Mouse (Mus musculus) ES-CJ7 (cell line): ENCODE results near the gene Smarcc2.

ENCODE experiments used
- DNase-seq: peaks from one replicate; pipeline ENCODE4 v3.0.0; 2011; ENCODE audit warnings: low read depth, low spot score

The Smarcc2 gene

DNA sequence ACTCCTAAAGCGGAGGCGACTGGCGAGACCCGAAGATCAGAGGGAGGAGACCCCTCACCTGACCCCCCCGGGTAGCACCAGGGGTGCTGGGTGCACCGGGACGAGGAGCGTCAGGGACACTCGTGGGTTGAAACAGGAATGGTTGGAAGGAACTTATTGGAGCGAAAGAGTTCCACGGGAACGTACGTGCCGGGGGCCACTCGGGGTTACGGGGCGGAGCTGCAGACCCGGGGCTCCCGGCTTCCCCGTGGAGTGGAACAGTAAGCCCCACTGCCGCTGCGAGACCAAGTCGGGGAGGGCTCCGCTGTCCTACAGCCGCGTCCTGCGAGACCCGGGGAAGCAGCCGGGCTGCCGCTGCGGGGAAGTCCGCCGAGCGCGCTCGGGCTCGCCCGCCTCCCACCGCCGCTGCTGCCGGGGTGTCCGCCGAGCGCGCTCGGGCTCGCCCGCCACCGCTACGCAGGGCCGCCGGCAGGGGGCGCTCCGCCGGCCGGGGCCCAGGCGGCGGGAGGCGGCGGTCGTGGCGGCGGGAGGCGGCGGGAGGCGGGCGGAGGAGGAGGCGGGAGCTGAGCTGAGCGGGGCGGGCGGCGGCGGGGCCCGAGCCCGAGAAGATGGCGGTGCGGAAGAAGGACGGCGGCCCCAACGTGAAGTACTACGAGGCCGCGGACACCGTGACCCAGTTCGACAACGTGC is at the start of gene Smarcc2:
TSS of gene Smarcc2 (plus strand) at position 530 of the 690 bp plus-strand sequence.
- DNase-seq = no peak

DNA sequence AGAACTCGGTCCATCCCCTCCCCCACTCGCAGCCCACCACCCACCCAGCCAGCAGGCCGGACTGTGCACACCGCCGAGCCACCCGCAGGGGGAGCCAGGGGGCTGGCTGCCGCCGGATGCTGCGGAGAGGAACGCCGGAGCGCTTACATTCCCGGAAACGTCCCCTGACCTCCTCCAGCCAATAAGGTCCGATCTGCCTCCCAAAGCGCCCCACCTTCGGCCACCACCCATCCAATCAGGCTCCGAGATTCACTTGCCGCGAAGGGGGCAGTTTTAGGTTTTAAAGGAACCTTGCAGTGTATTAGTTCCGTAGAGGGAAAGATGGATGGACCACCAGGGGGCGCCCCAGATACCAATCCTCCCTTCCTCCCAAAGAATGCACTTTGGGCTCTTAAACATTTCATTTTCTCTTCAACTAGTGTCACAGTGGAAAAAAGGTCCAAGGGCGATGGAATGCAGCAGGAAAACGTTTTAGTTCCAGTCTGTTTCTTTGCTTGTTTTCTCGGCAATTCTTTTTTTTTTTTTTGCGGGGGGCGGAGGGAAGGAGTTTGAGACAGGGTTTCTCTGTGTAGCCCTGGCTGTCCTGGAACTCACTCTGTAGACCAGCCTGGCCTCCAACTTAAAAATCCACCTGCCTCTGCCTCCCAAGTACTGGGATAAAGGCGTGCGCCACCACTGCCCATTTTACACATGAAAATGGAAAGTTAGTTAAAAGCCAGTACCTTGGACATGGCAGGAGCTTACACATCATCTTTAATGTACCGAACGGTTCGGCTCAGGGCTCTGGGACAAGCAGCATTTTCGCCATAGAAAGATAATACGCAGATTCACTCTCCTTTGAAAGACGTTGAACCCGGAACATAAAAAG is 49.1 kb upstream of the Smarcc2 start:
- DNase-seq = peak; percentile 98

DNA sequence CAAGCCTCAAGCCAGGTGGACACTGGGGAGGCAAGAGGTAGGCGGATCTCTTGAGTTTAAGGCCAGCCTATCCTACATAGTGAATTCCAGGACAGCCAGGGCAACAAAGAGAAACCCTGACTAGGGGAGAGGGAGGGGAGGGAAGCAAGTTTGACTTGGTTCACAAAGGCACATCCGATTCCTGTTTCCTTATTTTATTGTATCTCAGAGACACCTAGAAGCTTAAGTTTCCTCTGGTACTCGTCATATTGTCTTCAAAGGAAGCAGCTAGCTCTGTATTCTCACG is 48.5 kb upstream of the Smarcc2 start:
- peak; percentile 36 for DNase-seq

DNA sequence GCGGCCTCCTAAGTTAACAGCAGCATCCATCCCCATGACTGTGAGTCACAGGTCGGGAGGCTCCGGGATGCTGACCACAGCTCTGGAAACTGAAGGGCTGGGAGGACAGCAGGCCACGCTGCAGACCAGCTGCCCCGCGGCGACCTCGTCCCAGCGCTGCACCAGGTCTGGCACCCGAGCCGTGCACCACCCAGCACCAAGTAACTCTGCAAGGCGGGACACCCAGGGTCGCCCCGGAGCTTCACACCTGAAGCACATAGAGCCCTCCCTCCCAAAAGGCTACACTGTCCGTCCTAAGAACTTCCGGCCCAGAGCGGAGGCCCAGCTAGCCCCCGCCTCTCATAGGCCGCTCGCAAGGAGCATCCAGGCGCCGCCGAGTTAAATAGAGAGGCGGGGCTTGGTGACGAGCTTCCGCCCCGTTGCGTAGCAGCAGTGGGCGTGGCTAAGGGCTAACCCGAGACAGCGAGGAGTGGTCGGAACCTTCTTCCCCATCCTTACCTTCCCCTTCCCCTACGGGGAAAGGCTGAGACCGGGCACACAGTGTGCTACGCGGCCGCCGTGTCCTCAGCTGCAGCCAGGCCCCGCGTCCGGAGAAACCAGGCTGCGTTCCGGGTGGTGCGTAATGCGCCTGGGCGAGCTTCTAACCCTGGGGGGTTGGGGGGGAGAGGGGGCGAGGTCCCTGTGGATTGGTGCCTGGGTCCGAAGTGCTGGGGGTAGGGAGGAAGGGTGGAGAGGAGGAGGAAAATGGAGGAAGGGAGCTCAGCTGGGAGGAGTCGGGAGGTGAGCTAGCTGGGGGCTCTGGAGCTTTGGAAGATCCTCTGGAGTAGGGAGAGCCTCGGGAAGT is 47.6 kb upstream of the Smarcc2 start, which contains the start of the genes Nabp2 and Rnf41:
TSS of gene Nabp2 (minus strand) at position 282 of the 844 bp plus-strand sequence.
TSS of gene Rnf41 (plus strand) at position 447 of the 844 bp plus-strand sequence.
- peak; percentile 99 for DNase-seq

DNA sequence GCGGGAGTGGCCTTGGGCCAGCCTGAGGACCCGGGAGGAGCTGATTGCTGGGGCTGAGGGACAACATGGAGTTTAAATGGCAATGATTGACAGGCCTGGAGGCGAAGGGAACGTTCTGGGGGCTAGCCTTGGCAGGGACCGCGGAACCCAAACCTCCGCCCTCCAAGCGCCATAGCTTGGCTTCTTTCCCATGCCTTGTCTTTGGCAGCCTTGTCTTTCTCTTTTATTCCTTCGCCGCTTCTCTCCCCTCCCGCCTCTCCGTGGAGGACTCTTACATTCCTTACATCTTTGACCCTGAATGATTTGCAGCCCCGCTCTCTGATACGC is 47.0 kb upstream of the Smarcc2 start:
- no peak for DNase-seq

DNA sequence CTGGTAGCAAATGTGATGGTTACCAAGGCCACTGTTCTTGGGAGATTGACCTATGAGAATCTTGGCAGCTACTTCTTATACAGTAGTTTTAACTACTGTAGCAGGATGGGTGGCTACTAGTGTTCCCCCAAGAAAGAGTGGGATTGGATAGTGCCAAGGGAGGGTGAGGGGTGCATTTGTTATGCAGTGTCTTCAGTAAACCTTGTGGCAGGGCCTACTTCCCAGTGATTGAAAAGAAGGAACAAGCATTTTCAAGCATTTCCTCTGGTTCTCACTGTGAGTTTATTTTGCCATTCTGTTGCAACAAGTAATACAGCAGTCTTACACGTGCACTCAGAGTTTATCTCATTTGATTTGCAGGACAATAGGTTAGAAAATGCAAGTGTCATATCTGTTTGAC is 46.5 kb upstream of the Smarcc2 start:
- no peak for DNase-seq

DNA sequence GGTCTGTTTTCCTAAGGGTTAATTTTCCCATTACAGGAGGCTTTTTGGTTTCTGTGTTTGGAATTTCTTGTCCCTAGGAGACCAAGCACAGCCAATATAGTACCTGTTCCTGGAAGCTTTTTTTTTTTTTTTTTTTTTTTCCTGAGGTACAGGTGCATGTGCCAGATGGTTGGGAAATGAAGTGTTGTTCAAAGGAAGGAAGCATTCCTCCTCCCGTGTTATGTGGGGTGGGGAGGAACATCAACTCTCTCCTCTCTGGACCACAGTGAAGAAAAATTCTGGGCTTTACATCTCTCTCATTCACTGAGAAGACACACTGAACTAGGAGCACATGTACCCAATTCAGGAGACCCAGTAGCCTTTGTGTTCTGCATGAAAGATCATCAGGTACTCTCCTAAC is 46.0 kb upstream of the Smarcc2 start:
- no peak for DNase-seq

DNA sequence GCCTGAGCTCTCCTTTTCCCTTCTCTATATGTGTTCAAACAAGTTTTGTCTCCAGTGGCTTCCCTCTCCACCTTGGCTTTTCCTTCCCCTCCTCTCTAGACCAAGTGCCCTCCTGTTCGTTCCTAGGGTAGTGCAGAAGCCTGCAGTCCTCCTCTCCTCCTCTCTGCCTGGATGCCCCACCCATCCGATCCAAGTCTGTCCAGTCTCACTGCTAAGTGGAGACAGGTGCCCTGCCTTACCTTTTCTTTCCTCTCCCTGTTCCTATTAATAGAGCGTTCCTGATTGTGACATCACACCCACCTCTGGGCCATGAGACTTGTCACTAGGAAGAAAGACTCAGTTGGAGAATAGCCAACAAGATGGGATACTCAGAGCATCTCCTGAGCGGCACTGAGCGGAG is 44.2 kb upstream of the Smarcc2 start:
- no peak for DNase-seq

DNA sequence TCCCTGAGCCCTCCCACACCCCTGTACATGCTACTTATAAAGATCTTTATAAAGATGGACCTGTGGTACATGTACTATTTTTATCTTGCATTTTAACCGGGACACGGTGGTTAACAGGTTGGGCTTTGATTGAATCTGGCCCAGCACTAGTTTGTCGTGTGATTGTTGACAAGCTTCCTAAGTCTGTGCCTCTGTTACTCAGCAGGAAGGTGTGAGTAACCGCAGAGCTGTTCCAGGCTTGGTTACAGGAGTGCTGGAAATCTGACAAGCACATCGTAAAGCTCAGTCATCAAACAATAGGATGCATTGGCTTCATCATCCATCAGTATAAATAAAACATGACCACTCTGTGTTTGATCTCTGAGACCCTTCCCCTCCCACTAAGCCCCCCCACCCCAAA is 36.6 kb upstream of the Smarcc2 start:
- DNase-seq = no peak

DNA sequence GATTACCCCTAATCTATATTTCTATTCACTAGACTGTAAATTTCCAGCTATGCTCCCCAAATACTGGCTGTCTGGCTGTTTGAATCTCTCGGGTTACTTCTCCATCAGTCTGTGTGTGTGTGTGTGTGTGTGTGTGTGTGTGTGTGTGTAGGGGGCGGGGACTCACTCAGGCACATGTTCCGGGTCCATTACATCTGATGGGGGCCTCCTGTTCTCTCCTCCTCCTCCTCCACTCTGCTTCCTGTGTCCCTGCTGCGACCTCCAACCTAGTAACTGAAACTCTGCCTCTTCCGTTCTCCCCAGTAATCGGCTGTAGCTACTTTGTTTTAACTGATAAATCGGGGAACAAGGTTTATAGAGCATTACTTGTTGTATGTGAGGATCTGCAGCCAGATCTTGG is 34.4 kb upstream of the Smarcc2 start:
- no peak for DNase-seq

DNA sequence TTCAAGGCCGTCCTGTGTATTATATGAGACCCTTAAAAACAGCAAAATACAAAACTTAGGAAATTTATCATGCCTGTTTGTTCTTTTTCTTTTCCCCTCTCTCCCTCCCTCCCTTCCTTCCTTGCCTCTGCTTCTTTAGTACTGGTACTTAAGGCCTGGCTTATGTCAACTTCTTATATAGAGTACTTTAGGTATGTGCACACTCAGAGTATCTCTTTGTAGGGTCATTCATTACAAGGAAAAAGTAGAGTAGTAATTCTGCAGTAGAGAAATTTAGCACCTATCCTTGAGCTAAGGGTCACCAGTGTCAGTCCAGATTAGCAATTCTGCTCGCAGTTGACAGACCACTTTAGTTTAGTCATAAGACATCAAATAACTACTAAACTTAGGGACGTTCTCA is 33.8 kb upstream of the Smarcc2 start:
- no peak for DNase-seq

DNA sequence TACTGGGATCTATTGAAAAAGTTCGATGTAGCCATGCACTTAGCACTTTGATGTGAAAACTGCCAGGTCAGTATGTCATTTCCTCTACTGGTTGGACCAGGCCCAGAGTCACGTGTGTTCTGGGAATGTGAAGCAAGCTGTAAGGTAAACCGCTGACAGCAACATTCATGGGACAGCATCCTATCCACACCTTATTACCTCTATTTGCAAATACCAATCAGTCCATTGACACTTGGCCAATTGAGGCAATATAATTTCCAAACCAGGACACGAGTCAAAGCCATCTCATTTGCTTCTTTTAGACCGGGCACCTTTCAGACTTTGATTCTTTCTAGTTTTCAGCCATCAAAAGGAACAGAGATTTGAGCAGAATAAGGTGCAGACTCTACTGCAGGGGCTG is 30.0 kb upstream of the Smarcc2 start:
- no peak for DNase-seq

DNA sequence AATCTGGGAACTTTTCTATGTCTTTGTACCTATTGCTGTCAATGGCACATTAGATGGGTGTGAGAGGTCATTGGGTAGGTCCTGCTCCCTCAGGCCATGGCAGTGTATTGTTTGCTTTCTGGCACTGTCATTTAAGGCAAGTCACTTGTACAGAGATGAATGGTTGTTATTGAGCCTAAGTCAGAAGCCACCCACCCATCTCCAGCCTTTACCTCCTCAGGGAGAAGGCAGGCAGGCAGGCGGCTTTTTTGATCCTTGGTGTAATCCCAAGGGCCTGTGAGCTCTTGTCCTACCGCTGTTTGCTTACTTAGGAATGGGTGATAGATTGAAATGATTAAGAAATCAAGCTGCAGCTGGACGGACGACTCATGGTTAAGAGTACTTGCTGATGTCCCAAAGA is 29.6 kb upstream of the Smarcc2 start:
- no peak for DNase-seq

DNA sequence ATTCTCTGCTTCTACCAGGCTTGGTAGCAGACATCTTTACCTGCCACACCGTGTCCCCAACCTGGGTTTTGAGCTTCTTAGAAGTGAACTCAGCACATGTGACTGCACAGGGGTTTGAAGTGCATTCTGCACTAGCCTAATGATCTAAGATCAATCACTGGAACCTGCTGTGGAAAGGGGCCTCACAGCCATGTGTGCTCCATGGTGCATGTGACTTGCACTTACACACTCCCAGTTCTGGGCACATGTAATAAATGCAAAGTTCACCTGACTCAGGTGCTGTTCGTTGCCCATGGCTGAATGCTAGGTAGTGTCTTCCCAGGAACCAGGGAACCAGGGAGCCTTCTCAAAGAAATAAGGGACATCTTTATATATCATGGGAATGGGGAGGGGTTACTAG is 25.6 kb upstream of the Smarcc2 start:
- DNase-seq = no peak

DNA sequence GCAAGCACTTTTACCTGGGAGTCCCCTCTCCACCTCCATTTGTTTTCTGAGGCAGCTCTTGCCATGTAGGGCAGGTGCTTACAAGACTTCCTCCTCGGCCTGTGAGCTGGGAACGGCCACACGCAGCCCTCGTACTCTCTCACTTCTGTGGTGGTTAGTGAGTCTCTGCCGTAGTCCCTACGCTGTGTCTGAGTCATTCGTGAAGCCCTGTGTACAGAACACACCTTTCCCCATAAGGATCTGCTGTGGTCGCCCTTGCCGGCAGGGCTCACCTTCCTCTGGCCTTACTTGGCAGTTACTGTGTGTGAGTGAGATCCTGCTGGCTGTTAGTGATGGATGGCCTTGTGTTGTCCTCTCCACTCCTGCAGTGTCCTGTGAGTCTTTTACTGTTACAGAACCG is 24.4 kb upstream of the Smarcc2 start:
- no peak for DNase-seq

DNA sequence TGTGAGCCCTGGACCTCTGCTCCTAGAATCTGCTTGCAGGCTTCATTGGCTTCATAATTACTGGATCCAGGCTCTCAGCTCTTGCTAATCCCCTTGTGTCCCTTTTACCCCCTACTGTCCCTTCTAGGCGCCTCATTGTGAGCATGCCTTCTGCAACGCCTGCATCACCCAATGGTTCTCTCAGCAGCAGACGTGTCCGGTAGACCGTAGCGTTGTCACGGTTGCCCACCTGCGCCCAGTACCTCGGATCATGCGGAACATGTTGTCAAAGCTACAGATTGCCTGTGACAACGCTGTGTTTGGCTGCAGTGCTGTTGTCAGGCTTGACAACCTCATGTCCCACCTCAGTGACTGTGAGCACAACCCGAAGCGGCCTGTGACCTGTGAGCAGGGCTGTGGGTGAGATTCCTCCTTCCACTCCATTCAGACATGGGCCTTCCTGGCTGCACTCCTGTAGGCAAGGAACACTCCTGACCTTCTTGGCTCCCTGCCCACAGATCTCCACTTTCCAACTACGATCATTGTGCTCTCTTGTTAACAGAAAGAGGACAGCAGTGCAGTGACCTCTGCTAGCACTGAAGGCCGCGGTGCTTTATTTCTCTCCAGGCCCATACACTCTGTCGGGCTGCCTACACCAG is 23.7 kb upstream of the Smarcc2 start:
- no peak for DNase-seq

DNA sequence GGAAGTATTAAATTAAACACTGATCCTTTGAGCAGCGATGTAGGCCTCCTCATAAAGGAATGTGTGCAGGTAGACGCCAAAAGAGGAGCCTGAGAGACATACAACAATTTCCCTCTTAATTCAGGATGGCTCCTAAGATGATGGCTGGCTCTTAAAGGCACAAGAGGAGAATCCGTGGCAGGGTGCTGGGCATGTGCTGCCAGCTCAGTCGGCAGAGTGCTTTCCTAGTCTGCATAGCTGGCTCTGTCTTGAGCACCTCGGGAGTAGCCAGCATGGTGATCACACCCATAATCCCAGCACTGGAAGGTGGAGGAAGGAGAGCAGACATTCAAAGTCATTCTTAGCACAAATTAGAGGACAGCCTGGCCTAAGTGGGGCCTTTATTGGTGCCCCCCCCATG is 23.2 kb upstream of the Smarcc2 start:
- DNase-seq = no peak

DNA sequence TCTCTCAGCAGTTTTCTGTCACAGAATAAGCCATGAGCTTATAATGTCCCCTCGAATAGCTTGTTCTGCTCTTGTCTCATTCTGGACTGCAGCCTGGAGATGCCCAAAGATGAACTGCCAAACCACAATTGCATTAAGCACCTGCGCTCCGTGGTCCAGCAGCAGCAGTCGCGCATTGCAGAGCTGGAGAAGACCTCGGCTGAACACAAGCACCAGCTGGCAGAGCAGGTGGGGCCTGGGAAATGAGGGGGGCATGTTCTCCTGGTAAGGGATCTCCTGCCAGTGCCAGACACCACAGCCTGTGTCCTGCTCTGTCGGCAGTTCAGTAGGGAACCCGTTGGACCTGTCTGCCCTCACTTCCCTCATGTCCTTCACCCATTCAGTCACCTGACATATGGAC is 22.7 kb upstream of the Smarcc2 start:
- no peak for DNase-seq

DNA sequence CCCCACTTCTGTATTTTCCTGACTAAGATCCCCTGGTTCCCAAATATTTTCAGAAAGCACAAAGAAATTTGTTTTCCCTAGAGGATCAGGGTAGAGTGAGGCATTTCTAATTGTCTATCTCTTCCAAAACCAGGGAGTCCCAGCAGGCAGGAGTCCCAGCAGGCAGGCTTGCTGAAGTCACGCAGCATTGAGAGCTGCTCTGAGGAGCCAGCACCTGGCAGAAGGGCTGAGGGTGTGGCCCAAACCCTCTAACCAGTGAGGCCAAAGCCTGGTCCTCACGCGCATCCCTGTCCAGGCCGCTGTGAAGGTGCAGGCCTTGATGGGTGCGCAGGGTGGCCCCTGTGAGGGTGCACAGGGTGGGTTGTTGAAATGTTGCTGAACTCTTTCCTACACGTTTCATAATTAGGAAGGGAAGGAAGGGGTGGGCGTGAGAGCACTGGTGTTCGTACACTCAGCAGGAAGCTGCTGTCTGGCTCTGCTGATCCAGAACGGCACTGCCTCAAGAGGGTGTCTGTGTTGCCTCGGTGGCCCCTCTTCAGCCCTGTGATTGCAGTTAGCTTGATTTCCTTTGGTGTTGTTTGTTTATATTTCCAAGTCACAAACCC is 20.3 kb upstream of the Smarcc2 start:
- DNase-seq = no peak

DNA sequence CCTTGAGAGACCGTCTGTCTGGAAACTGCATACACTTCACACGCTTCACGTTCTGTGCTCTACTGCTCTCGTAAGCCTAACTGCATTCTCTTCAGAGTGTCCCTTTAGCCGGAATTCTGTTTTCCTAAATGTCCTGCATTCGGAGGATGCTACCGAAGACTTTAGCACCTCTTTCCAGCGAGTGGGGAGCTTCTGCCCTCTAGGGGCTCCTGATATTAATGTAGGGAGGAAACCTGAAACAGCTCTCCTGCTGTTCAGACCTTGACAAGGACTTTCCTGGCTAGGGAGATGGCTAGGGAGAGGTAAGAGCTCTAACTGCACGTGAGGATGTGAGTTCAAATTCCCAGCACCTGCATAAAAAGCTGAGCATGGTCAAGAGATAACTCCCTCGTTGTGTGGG is 18.6 kb upstream of the Smarcc2 start:
- DNase-seq = peak; percentile 67

DNA sequence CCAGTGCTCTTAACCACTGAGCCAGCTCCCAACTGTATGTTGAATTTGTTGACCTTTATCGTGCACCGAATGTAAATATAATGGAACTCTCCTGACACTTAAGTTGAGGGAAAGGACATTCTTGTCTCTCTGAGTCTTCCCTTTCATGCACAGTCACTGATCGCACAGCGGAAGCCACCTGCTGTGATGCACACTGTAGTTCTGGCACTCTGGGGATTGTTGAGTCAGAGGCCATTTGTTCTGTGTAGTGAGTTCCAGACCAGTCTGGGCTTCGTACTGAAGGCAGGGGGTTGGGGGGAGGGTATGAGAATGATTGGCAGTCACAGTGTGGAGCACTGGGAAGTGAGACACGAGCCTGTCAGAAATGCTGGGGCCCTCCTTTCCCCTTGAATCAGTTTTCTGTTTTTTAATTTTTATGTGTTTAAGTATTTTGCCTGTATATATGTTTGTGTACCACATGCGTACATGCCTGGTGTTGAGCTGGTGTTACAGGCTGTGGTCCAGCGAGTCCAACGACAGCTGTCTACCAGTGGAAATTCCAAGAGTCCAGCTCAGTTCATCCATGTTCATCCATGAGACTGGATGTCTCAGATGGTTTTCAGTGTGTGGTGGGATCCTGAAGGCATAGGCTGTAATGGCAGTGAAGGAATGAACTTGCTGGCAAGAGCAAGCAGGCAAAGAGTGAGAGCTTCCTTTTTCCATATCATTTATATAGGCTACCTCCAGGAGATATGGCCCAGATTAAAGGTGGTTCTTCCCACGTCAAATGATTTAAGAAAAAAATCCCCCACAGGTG is 17.5 kb upstream of the Smarcc2 start:
- peak; percentile 88 for DNase-seq
